Mouse (Mus musculus) C2C12 (cell line): ENCODE results near the gene Zfp28. TPM values are rescaled to one million over a fixed set of nuclear protein-coding genes. Genes with fewer than 3 reads are reported as not detected.

ENCODE experiments used
- H3K27me3 ChIP-seq: one replicate; pipeline ENCODE4 v1.6.1; 2011; ENCODE audit not compliant: control insufficient read depth, insufficient read depth, insufficient read length
- H3K36me3 ChIP-seq: one replicate; pipeline ENCODE4 v1.6.1; 2011; ENCODE audit not compliant: control insufficient read depth, insufficient read depth
- H3K4me3 ChIP-seq: one replicate; pipeline ENCODE4 v1.5.1; 2011; ENCODE audit warnings: mild to moderate bottlenecking, control low read depth; ENCODE audit not compliant: poor library complexity, insufficient read depth, severe bottlenecking
- H3K79me2 ChIP-seq: one replicate; pipeline ENCODE4 v1.6.1; 2011; ENCODE audit not compliant: control insufficient read depth, insufficient read depth
- H3K79me3 ChIP-seq: one replicate; pipeline ENCODE4 v1.6.1; 2011; ENCODE audit warnings: low read depth, control low read depth
- H3ac ChIP-seq: one replicate; pipeline ENCODE3; 2011; ENCODE audit warnings: low read depth; ENCODE audit not compliant: control insufficient read depth, insufficient read length
- CEBPB ChIP-seq: IDR thresholded peaks from one replicate; pipeline ENCODE4 v1.6.1; 2011; ENCODE audit warnings: low read depth, mild to moderate bottlenecking, control low read depth, moderate library complexity
- CTCF ChIP-seq: IDR thresholded peaks from one replicate; pipeline ENCODE4 v1.5.1; 2011; ENCODE audit not compliant: control insufficient read depth, insufficient read depth, insufficient read length
- FOSL1 ChIP-seq: IDR thresholded peaks from one replicate; pipeline ENCODE4 v1.8.0; 2011; ENCODE audit warnings: mild to moderate bottlenecking, low read length; ENCODE audit not compliant: poor library complexity, insufficient read depth, severe bottlenecking
- MAX ChIP-seq: IDR thresholded peaks from one replicate; pipeline ENCODE4 v1.6.1; 2011; ENCODE audit warnings: mild to moderate bottlenecking, control low read depth
- MYOD1 ChIP-seq: IDR thresholded peaks from one replicate; pipeline ENCODE4 v1.6.1; 2011; ENCODE audit warnings: low read depth; ENCODE audit not compliant: control insufficient read depth, insufficient read length
- MYOG ChIP-seq: IDR thresholded peaks from one replicate; pipeline ENCODE4 v1.6.1; 2011; ENCODE audit not compliant: control insufficient read depth, insufficient read length; ENCODE audit errors: extremely low read depth
- USF1 ChIP-seq: IDR thresholded peaks from one replicate; pipeline ENCODE4 v1.6.1; 2011; ENCODE audit warnings: low read depth, mild to moderate bottlenecking, control low read depth, moderate library complexity
- long read RNA-seq, 2 experiments: library from polyadenylated mRNA; unstranded; transcript quantifications; one replicate each; pipeline ENCODE4 v2.0.0; 2019 to 2020
- polyA plus RNA-seq: library from polyadenylated mRNA; unstranded; fragments of >200 nt; fragmentation: generic; extraction: Trizol; gene quantifications from one replicate; pipeline ENCODE4 v1.2.1, GENCODE M21; 2012; ENCODE audit warnings: missing spikeins

Zfp28 gene
- polyA plus RNA-seq = 2.7 TPM
- long read RNA-seq, experiment 1, full-length matches to known transcripts = 2 of 4 reads
- long read RNA-seq, experiment 1, partial matches to known transcripts = 0 of 4 reads
- long read RNA-seq, experiment 1, other reads (novel, unspliced or antisense) = 2 of 4 reads
- long read RNA-seq, experiment 2, full-length matches to known transcripts = 39 of 96 reads
- long read RNA-seq, experiment 2, partial matches to known transcripts = 1 of 96 reads
- long read RNA-seq, experiment 2, other reads (novel, unspliced or antisense) = 56 of 96 reads

- Histone ChIP-seq H3ac (peak within 1 kb of the TSS; percentile 73), H3K36me3 (no peaks in the 10 kb centered on the region), H3K4me3 (peak within 1 kb of the TSS; percentile 45), H3K79me3 (no peaks in the 10 kb centered on the region), H3K79me2 (no peaks in the 10 kb centered on the region), H3K27me3 (no peaks in the 10 kb centered on the region)
- TF ChIP-seq CTCF = peak; percentile 20
- no peak for TF ChIP-seq MYOG
- no peak for TF ChIP-seq MYOD1
- TF ChIP-seq USF1 = no peak
- TF ChIP-seq MAX = peak; percentile 72
Observed at GRCm38 (mm10) chr7:6383044-6383455, at the start of gene Zfp28. TSS of gene Zfp28 (plus strand) at chr7:6383295.

- Histone ChIP-seq H3K79me3 (no peaks in the 10 kb centered on the region), H3K27me3 (no peaks in the 10 kb centered on the region), H3ac (no peak overlapping the region), H3K79me2 (no peaks in the 10 kb centered on the region), H3K36me3 (no peaks in the 10 kb centered on the region), H3K4me3 (no peak overlapping the region)
- TF ChIP-seq MYOD1 (peak; percentile 64), CEBPB (no peak), MYOG (no peak)
Observed at GRCm38 (mm10) chr7:6339865-6340264, 43.2 kb upstream of the Zfp28 start.

- TF ChIP-seq FOSL1 = no peak
- TF ChIP-seq MYOD1 = no peak
- no peak for TF ChIP-seq MAX
- no peak for TF ChIP-seq CEBPB
- Histone ChIP-seq H3K4me3 (no peak within 1 kb of the TSS), H3K79me2 (no peaks in the 10 kb centered on the region), H3K36me3 (no peaks in the 10 kb centered on the region), H3K79me3 (no peaks in the 10 kb centered on the region), H3ac (no peak within 1 kb of the TSS), H3K27me3 (no peaks in the 10 kb centered on the region)
Observed at GRCm38 (mm10) chr7:6343501-6344071, 39.5 kb upstream of the Zfp28 start, which contains the start of gene Gm3854. TSS of gene Gm3854 (plus strand) at chr7:6343759.

GRCm38 (mm10) chr7:6344124-6344523 is 39.0 kb upstream of the Zfp28 start:
- no peak for TF ChIP-seq USF1
- no peak for TF ChIP-seq CTCF
- no peak for TF ChIP-seq MYOD1
- H3K79me3 ChIP-seq = no peaks in the 10 kb centered on the region
- no peaks in the 10 kb centered on the region for H3K79me2 ChIP-seq
- no peak overlapping the region for H3K4me3 ChIP-seq
- H3ac ChIP-seq = no peak overlapping the region
- no peaks in the 10 kb centered on the region for H3K27me3 ChIP-seq
- no peaks in the 10 kb centered on the region for H3K36me3 ChIP-seq

GRCm38 (mm10) chr7:6358121-6358520 is 25.0 kb upstream of the Zfp28 start:
- no peak overlapping the region for H3K4me3 ChIP-seq
- no peaks in the 10 kb centered on the region for H3K79me3 ChIP-seq
- no peaks in the 10 kb centered on the region for H3K79me2 ChIP-seq
- no peak overlapping the region for H3ac ChIP-seq
- peaks cover 3% of the 10 kb centered on the region for H3K27me3 ChIP-seq
- H3K36me3 ChIP-seq = no peaks in the 10 kb centered on the region
- TF ChIP-seq MYOD1 (no peak), MYOG (no peak), CTCF (no peak), FOSL1 (no peak), MAX (no peak), CEBPB (no peak), USF1 (no peak)

GRCm38 (mm10) chr7:6358937-6359590 is 24.0 kb upstream of the Zfp28 start:
- no peak overlapping the region for H3ac ChIP-seq
- no peaks in the 10 kb centered on the region for H3K36me3 ChIP-seq
- H3K27me3 ChIP-seq = peaks cover 3% of the 10 kb centered on the region
- TF ChIP-seq CEBPB (no peak), MAX (no peak), MYOG (no peak), FOSL1 (no peak), CTCF (peak; percentile 10), MYOD1 (no peak), USF1 (no peak)
- H3K4me3 ChIP-seq = no peak overlapping the region
- no peaks in the 10 kb centered on the region for H3K79me2 ChIP-seq
- no peaks in the 10 kb centered on the region for H3K79me3 ChIP-seq
